Mouse (Mus musculus) heart, embryonic 12.5 days (tissue): ENCODE results near the gene Psmc6. TPM values are rescaled to one million over a fixed set of nuclear protein-coding genes. Genes with fewer than 3 reads are reported as not detected.

ENCODE experiments used
- ATAC-seq: fragments of 200-750 bp; cut with Nextera tagmentation; 2 replicates; pipeline ENCODE4 v1.8.0; 2017; ENCODE audit warnings: moderate TSS enrichment, moderate library complexity; ENCODE audit not compliant: insufficient number of reproducible peaks, low FRiP score
- H3K27ac ChIP-seq: fragments of 300-500 bp; sonication (generic); 2 replicates; pipeline ENCODE4 v1.5.1; 2016; ENCODE audit warnings: mild to moderate bottlenecking, moderate library complexity; ENCODE audit not compliant: poor library complexity, severe bottlenecking
- H3K27me3 ChIP-seq: fragments of 300-500 bp; sonication (generic); replicated peaks from 2 replicates; pipeline ENCODE4 v1.6.1; 2016; ENCODE audit warnings: mild to moderate bottlenecking, moderate library complexity
- H3K36me3 ChIP-seq: fragments of 300-500 bp; sonication (generic); 2 replicates; pipeline ENCODE4 v1.6.1; 2016; ENCODE audit warnings: mild to moderate bottlenecking, moderate library complexity
- H3K4me1 ChIP-seq: fragments of 300-500 bp; sonication (generic); replicated peaks from 2 replicates; pipeline ENCODE4 v1.6.1; 2016; ENCODE audit warnings: mild to moderate bottlenecking
- H3K4me2 ChIP-seq: fragments of 300-500 bp; sonication (generic); 2 replicates; pipeline ENCODE4 v1.6.1; 2016; ENCODE audit warnings: mild to moderate bottlenecking, moderate library complexity
- H3K4me3 ChIP-seq: fragments of 300-500 bp; sonication (generic); 2 replicates; pipeline ENCODE4 v1.5.1; 2016; ENCODE audit warnings: mild to moderate bottlenecking
- H3K9ac ChIP-seq: fragments of 300-500 bp; sonication (generic); 2 replicates; pipeline ENCODE4 v1.6.1; 2016; ENCODE audit warnings: mild to moderate bottlenecking, moderate library complexity
- H3K9me3 ChIP-seq: fragments of 300-500 bp; sonication (generic); replicated peaks from 2 replicates; pipeline ENCODE4 v1.6.1; 2016; ENCODE audit warnings: mild to moderate bottlenecking, moderate library complexity
- WGBS: fragments of 180-500 bp; shearing (Covaris S2); methylation state at CpG from one replicate; pipeline ENCODE4 v1.1.7; 2016; 5-methylcytosine and 5-hydroxymethylcytosine counted together
- polyA plus RNA-seq: library from polyadenylated mRNA; unstranded; fragments of >200 nt; fragmentation: Nextera tagmentation; extraction: Ambion mirVana; gene quantifications from 2 replicates; pipeline ENCODE4 v1.2.1, GENCODE M21; 2016

Gene Psmc6
- polyA plus RNA-seq, 1 experiment from 2014 or later = 134 TPM

DNA sequence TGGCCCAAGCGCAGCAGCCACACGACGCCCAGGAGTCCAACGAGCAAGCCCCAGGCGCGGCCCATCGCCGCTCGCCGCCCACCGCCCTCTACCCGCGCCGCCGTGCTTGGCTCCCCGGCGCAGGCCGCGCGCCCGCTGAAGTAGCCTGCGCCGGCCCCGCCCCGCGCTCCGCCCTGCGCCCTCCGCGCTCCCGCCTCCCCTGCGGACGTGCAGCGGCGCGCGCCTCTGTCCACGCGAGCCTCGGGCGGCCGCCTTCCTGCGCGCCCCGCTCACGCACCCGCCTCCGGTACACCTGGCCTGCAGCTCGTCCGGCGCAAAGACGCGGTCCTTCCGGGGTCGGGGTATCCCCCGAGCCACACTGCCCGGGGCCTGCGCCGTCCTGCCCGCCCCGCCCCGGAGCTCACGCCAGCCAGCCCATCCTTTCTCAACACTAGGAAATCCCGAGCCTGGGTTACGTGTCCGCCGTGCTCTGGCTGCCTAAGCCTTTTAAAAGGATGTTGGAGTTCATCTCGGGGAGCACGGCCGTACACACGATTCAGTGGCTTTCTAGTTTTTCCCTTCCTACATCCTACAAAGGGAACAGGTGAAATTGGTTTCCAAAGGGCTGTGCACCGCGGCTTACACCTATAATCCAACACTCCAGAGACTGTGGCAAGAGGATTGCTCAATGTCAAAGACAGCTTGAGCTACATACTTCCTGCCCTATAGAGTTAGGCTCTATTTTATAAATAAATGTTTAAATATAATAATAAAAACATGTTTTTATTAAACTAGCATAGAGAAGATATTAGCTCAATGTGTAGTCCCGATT is 11.0 kb upstream of the Psmc6 start, which contains the start of gene Ero1l:
Gene Ero1l (minus strand): TSS at position 346 of the 811 bp plus-strand sequence.
- peak within 1 kb of the TSS; percentile 85 for H3K4me3 ChIP-seq
- H3K9me3 ChIP-seq = no peaks in the 10 kb centered on the region
- H3K9ac ChIP-seq = peak within 1 kb of the TSS; percentile 92
- H3K4me2 ChIP-seq = peak within 1 kb of the TSS; percentile 71
- H3K27me3 ChIP-seq = no peaks in the 10 kb centered on the region
- peaks cover 34% of the 10 kb centered on the region for H3K4me1 ChIP-seq
- no peaks in the 10 kb centered on the region for H3K36me3 ChIP-seq
- whole genome bisulfite sequencing = 2% methylated on average over 50 of the region's 74 CpGs
- peak within 1 kb of the TSS; percentile 85 for H3K27ac ChIP-seq
- ATAC-seq = peak; percentile 96

DNA sequence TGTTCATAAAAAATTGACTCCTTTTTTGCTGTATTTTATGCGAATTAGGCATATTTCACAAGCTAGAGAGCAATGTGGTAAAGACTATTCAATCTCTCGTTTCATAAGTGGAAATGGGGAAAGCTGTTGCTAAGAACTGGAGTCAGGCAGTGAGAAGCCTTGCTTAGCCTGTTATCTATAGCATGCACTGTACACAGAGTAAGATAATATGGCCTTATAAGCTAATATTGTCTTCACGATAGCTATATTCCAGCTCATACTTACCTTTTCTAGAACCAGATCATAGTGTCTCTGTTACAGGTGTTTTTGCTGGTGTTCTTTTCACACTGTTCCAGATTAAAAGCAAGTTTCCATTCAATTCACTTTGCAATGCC is 10.4 kb upstream of the Psmc6 start:
- Histone ChIP-seq H3K27me3 (no peaks in the 10 kb centered on the region), H3K4me2 (peak overlapping the region; percentile 71; the same call in 1 of the 2 replicates), H3K9me3 (no peaks in the 10 kb centered on the region), H3K36me3 (no peaks in the 10 kb centered on the region), H3K4me1 (peaks cover 34% of the 10 kb centered on the region), H3K9ac (no peak overlapping the region), H3K4me3 (no peak overlapping the region), H3K27ac (no peak overlapping the region; the same call in 1 of the 2 replicates)
- WGBS = 57% methylated on average over 3 of the region's 3 CpGs
- ATAC-seq = no peak

DNA sequence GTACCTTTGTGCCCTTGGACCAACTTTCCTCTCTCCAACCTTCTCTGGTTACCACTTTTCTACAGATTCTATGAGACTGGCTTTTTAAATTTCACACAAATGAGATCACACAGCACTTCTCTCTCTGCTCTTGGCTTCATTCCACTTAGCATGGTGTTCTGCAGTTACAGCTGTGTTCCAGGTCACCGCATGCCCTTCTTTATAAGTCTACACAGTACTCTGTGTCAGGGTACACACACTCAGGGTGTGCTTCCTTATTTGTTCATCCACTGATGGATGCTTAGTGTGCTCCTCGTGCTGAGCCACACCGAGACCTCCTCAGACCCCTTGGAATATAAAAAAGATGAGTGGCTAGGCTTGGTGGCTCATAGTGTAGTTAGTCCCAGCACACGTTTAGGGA is 9.5 kb upstream of the Psmc6 start:
- Histone ChIP-seq H3K9ac (no peak overlapping the region), H3K27me3 (no peaks in the 10 kb centered on the region), H3K27ac (no peak overlapping the region), H3K4me2 (no peak overlapping the region), H3K36me3 (no peaks in the 10 kb centered on the region), H3K4me1 (peaks cover 29% of the 10 kb centered on the region), H3K9me3 (no peaks in the 10 kb centered on the region), H3K4me3 (no peak overlapping the region)
- 82% methylated on average over 4 of the region's 4 CpGs for WGBS
- ATAC-seq = no peak

DNA sequence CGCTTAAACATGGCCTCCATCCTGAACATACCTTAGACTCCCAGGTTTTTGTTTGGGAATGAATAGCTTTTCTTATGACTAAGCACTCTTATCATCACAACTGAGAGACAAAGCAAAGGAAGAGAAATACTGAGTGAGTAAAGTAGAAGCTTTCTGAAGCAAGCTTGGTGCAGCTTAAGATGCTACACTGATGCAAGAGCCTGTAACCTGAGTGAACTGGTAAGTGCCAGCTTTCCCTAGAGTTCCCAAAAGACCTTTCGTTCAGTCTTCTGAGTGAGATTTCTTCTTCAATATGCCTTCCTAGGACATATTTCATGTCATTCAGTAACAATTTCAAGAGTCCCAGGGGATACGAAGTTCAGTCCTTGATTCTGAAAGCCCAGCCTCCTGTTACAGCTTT is 8.5 kb upstream of the Psmc6 start:
- Histone ChIP-seq H3K4me1 (peaks cover 20% of the 10 kb centered on the region), H3K27ac (no peak overlapping the region), H3K4me2 (no peak overlapping the region), H3K4me3 (no peak overlapping the region), H3K9me3 (no peaks in the 10 kb centered on the region), H3K27me3 (no peaks in the 10 kb centered on the region), H3K9ac (no peak overlapping the region), H3K36me3 (no peaks in the 10 kb centered on the region)
- 77% methylated on average over 3 of the region's 3 CpGs for WGBS
- no peak for ATAC-seq

DNA sequence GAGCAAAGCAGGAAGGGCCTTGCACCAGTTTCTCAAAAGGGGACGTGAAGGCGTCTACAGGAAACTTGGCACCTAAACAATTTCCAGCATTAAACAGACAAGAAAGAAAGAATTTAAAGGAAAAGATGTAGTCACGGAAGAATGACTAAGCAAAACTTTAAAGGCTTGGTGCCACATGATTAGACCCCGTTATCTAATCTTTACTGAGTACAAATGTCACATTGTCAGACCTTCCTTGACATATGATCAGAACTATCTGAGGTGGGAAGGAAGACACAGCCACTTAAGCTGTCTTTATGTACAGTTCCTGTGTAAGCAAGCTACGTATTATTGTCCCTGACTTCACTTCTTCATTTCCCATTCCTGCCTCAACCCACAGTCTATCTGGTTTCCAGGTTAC is 8.0 kb upstream of the Psmc6 start:
- 45% methylated on average over 5 of the region's 5 CpGs for WGBS
- no peak for ATAC-seq
- no peak overlapping the region for H3K4me3 ChIP-seq
- no peak overlapping the region for H3K9ac ChIP-seq
- H3K27me3 ChIP-seq = no peaks in the 10 kb centered on the region
- no peaks in the 10 kb centered on the region for H3K9me3 ChIP-seq
- peaks cover 16% of the 10 kb centered on the region for H3K4me1 ChIP-seq
- no peaks in the 10 kb centered on the region for H3K36me3 ChIP-seq
- no peak overlapping the region for H3K4me2 ChIP-seq
- peak overlapping the region; percentile 13; the same call in 1 of the 2 replicates for H3K27ac ChIP-seq

DNA sequence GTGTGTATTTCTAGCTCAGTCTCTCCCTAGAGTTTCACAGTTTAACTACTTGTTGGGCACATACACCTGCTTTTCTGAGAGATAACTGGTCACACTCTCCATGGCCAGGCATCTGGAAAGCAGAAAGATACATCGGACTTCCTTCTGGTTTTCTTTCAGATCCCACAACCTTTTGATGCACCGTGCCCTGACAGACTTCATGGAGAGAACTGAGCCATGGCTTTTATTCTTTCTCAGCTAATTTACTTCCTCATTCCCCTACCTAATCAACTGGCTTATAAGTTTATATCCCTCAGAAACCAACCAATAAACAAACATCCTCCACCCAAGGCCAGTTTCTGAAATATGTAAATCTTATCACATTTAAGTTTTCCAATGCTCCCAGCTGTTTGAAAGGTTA is 7.1 kb upstream of the Psmc6 start:
- Histone ChIP-seq H3K9me3 (no peaks in the 10 kb centered on the region), H3K4me1 (0 out of 2 replicates have a peak, but pooled peaks cover 11% of the 10 kb centered on the region), H3K27me3 (no peaks in the 10 kb centered on the region), H3K27ac (no peak overlapping the region), H3K4me2 (no peak overlapping the region), H3K9ac (no peak overlapping the region), H3K36me3 (no peaks in the 10 kb centered on the region), H3K4me3 (no peak overlapping the region)
- no peak for ATAC-seq
- 87% methylated on average over 2 of the region's 2 CpGs for WGBS

DNA sequence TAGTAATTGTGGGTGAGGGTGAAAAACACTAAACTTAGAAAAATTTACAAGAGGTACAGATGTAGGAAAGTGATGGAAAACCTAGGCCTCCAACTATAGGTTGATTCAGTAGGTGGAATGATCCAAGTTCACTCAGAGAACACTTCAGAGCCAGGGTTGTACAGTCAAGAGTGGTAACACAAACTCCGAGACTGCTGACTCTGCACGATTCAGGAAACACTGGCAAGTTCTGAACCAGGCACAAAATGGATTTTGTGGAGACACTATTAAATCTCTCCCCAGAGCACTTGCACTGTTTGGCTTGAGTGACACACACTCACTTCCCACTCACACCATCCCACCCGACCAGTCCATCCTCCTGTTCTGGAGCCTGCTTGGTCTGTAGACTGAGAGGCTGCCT is 6.3 kb upstream of the Psmc6 start:
- no peak for ATAC-seq
- no peak overlapping the region for H3K4me2 ChIP-seq
- WGBS = 77% methylated on average over 3 of the region's 3 CpGs
- H3K27ac ChIP-seq = no peak overlapping the region
- 0 out of 2 replicates have a peak, but pooled peaks cover 11% of the 10 kb centered on the region for H3K4me1 ChIP-seq
- H3K4me3 ChIP-seq = no peak overlapping the region
- H3K27me3 ChIP-seq = no peaks in the 10 kb centered on the region
- no peaks in the 10 kb centered on the region for H3K36me3 ChIP-seq
- H3K9me3 ChIP-seq = no peaks in the 10 kb centered on the region
- no peak overlapping the region for H3K9ac ChIP-seq

DNA sequence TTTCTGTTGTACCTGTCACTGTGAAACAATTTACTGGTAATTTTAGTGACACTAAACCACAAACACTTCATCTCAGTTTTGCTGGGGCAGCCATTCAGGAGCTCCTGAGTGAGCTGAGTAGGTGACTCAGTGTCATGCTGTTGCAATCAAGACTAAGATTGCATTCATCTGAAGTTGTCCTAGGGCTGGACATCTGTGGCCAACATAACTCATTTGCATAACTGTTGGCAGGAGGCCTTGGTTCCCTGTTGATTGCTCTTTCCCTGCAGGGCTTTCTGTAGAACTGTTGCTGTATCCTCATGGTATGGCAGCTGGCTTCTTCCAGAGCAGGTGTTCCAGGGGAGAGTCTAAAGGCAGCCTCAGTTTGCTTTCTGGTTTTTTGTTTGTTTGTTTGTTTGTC is 4.1 kb upstream of the Psmc6 start:
- Histone ChIP-seq H3K9me3 (no peaks in the 10 kb centered on the region), H3K4me3 (no peak overlapping the region), H3K36me3 (no peaks in the 10 kb centered on the region), H3K27ac (no peak overlapping the region), H3K27me3 (no peaks in the 10 kb centered on the region), H3K4me2 (no peak overlapping the region), H3K4me1 (0 out of 2 replicates have a peak, but pooled peaks cover 6% of the 10 kb centered on the region), H3K9ac (no peak overlapping the region)
- no peak for ATAC-seq

DNA sequence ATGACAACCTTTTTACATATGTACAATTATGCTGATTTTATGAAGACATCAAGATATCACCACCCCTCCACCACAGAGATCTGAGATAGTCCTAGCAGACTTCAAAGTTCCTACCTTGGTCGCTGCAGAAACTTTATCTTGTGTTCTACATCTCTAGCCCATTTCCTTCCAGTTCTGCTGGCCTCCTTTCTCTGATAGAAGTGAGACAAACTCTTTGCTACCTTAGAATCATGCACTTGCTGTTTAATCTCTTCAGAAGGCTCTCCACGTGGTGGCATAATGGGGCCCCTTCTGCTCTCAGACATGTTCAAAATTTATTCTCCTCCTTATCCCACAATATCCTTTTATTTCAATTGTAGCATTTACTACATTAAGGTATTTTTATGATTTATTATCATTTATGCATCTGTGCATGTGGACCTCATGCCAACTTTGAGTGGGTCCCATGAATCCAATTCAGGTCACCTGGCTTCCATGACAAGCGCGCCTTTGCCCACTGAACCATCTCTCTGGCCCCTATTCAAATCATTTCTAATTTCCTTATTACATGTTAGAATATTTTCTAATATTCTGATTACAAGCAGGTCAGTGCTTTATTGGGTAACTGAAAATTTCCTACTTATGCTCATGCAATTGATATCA is 1.4 kb upstream of the Psmc6 start:
- Histone ChIP-seq H3K4me2 (no peak overlapping the region), H3K9me3 (no peaks in the 10 kb centered on the region), H3K9ac (no peak overlapping the region), H3K27ac (no peak overlapping the region), H3K36me3 (peaks cover 13% of the 10 kb centered on the region), H3K27me3 (no peaks in the 10 kb centered on the region), H3K4me1 (0 out of 2 replicates have a peak, but pooled peaks cover 3% of the 10 kb centered on the region), H3K4me3 (no peak overlapping the region)
- WGBS = 87% methylated on average over 4 of the region's 4 CpGs
- ATAC-seq = no peak

DNA sequence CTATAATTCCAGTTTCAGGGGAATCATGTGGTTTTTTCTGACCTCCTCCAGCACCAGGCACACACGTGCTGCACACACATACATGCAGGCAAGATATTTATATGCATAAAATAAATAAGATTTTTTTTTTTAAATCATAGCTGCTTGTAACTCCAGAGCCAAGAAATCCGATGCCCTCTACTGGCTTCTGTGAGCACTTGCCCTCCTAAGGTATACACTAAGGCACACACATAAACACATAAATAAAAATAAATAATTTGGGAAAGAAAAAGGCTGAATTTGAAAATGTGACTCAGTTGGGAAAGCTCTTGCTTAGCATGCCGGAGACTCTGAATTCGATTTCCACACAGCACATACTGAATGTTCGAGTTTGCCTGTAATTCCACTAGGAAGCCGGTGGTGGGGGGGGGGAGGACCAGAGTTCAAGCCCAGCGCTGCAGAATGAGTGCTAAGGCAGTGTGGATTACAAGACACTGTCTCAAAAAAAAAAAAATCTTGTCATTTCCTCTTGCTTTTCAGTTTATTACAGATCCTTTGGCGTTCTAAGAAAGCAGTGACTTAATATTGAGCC is 485 bp upstream of the Psmc6 start:
- Histone ChIP-seq H3K27me3 (no peaks in the 10 kb centered on the region), H3K4me2 (peak overlapping the region; percentile 63), H3K4me3 (peak overlapping the region; percentile 85), H3K9me3 (no peaks in the 10 kb centered on the region), H3K4me1 (0 out of 2 replicates have a peak, but pooled peaks cover 3% of the 10 kb centered on the region), H3K36me3 (peaks cover 19% of the 10 kb centered on the region), H3K9ac (no peak overlapping the region), H3K27ac (peak overlapping the region; percentile 82; the same call in 1 of the 2 replicates)
- WGBS = 9% methylated on average over 8 of the region's 8 CpGs
- ATAC-seq = no peak
